Mouse (Mus musculus) embryonic facial prominence, embryonic 11.5 days (tissue): ENCODE results near the gene Suclg1. TPM values are rescaled to one million over a fixed set of nuclear protein-coding genes. Genes with fewer than 3 reads are reported as not detected.

Experiments
- ATAC-seq: fragments of 200-750 bp; cut with Nextera tagmentation; replicated peaks from 2 replicates; pipeline ENCODE4 v1.8.0; 2017; ENCODE audit warnings: low read depth; ENCODE audit not compliant: insufficient number of reproducible peaks, low FRiP score, low TSS enrichment
- DNase-seq: peaks from one replicate; pipeline ENCODE4 v3.0.0-alpha.2; 2015; ENCODE audit warnings: low spot score
- H3K27ac ChIP-seq: fragments of 300-500 bp; sonication (generic); replicated peaks from 2 replicates; pipeline ENCODE4 v1.5.1; 2014; ENCODE audit warnings: mild to moderate bottlenecking, low read depth, low read length, control low read depth
- H3K27me3 ChIP-seq: fragments of 300-500 bp; sonication (generic); 2 replicates; pipeline ENCODE4 v1.6.1; 2014; ENCODE audit warnings: mild to moderate bottlenecking, low read length, moderate library complexity, mixed read lengths; ENCODE audit not compliant: control insufficient read depth, insufficient read depth
- H3K36me3 ChIP-seq: fragments of 300-500 bp; sonication (generic); replicated peaks from 2 replicates; pipeline ENCODE4 v1.6.1; 2014; ENCODE audit warnings: low read depth, mild to moderate bottlenecking, low read length, moderate library complexity, mixed read lengths; ENCODE audit not compliant: control insufficient read depth, insufficient read depth
- H3K4me1 ChIP-seq: fragments of 300-500 bp; sonication (generic); 2 replicates; pipeline ENCODE4 v1.6.1; 2014; ENCODE audit warnings: low read length, mixed read lengths; ENCODE audit not compliant: control insufficient read depth, insufficient read depth
- H3K4me2 ChIP-seq: fragments of 300-500 bp; sonication (generic); 2 replicates; pipeline ENCODE4 v1.6.1; 2014; ENCODE audit warnings: low read depth, mild to moderate bottlenecking, control low read depth, low read length, moderate library complexity
- H3K4me3 ChIP-seq: fragments of 300-500 bp; sonication (generic); 2 replicates; pipeline ENCODE4 v1.5.1; 2014; ENCODE audit warnings: low read depth, low read length, control low read depth
- H3K9ac ChIP-seq: fragments of 300-500 bp; sonication (generic); replicated peaks from 2 replicates; pipeline ENCODE4 v1.6.1; 2014; ENCODE audit warnings: mild to moderate bottlenecking, control low read depth, low read length
- H3K9me3 ChIP-seq: fragments of 300-500 bp; sonication (generic); replicated peaks from 2 replicates; pipeline ENCODE4 v1.6.1; 2016; ENCODE audit warnings: mild to moderate bottlenecking, low read length, inconsistent platforms, mixed read lengths; ENCODE audit not compliant: control insufficient read depth
- WGBS: fragments of 180-500 bp; shearing (Covaris S2); extraction: QIAGEN DNeasy Blood & Tissue Kit; methylation state at CpG from one replicate; pipeline ENCODE4 v1.1.7; 2014; 5-methylcytosine and 5-hydroxymethylcytosine counted together
- polyA plus RNA-seq: library from polyadenylated mRNA; unstranded; fragments of >200 nt; fragmentation: Nextera tagmentation; extraction: Ambion mirVana; gene quantifications from 2 replicates; pipeline ENCODE4 v1.2.1, GENCODE M21; 2014

Suclg1 gene
- polyA plus RNA-seq, 1 experiment from 2014 or later, result 177 TPM

- H3K4me3 ChIP-seq, result no peak overlapping the region
- ATAC-seq (no peak), DNase-seq (no peak)
- 97% methylated on average over 2 of the region's 2 CpGs for WGBS
- no peaks in the 10 kb centered on the region for H3K27me3 ChIP-seq
- no peaks in the 10 kb centered on the region for H3K9me3 ChIP-seq
- no peak overlapping the region for H3K4me2 ChIP-seq
- H3K36me3 ChIP-seq, result no peaks in the 10 kb centered on the region
- no peaks in the 10 kb centered on the region for H3K4me1 ChIP-seq
- no peak overlapping the region for H3K9ac ChIP-seq
- no peak overlapping the region for H3K27ac ChIP-seq
Measured at GRCm38 (mm10) chr6:73253006-73253405, 4.8 kb downstream of the Suclg1 start.

- no peak for ATAC-seq
- Histone ChIP-seq H3K27ac (no peak overlapping the region), H3K4me3 (no peak overlapping the region), H3K4me2 (no peak overlapping the region), H3K9ac (no peak overlapping the region), H3K4me1 (no peaks in the 10 kb centered on the region), H3K36me3 (no peaks in the 10 kb centered on the region), H3K27me3 (no peaks in the 10 kb centered on the region), H3K9me3 (no peaks in the 10 kb centered on the region)
- WGBS, result 81% methylated on average over 4 of the region's 4 CpGs
- DNase-seq, result no peak
Measured at GRCm38 (mm10) chr6:73253584-73253983, 5.4 kb downstream of the Suclg1 start.

GRCm38 (mm10) chr6:73254307-73255228 is 6.4 kb downstream of the Suclg1 start:
- Histone ChIP-seq H3K36me3 (no peaks in the 10 kb centered on the region), H3K4me1 (no peaks in the 10 kb centered on the region), H3K4me2 (no peak overlapping the region), H3K27me3 (no peaks in the 10 kb centered on the region), H3K9ac (no peak overlapping the region), H3K4me3 (no peak overlapping the region), H3K27ac (no peak overlapping the region), H3K9me3 (no peaks in the 10 kb centered on the region)
- DNase-seq (no peak), ATAC-seq (no peak)
- 89% methylated on average over 9 of the region's 9 CpGs for WGBS

- DNase-seq, result no peak
- Histone ChIP-seq H3K9ac (no peak overlapping the region), H3K4me3 (no peak overlapping the region), H3K27ac (no peak overlapping the region), H3K36me3 (no peaks in the 10 kb centered on the region), H3K4me1 (no peaks in the 10 kb centered on the region), H3K9me3 (no peaks in the 10 kb centered on the region), H3K4me2 (no peak overlapping the region), H3K27me3 (no peaks in the 10 kb centered on the region)
- no peak for ATAC-seq
- WGBS, result 94% methylated on average over 7 of the region's 7 CpGs
Measured at GRCm38 (mm10) chr6:73257068-73257467, 8.9 kb downstream of the Suclg1 start.

GRCm38 (mm10) chr6:73260110-73260509 is 11.9 kb downstream of the Suclg1 start:
- WGBS, result 90% methylated on average over 6 of the region's 6 CpGs
- Histone ChIP-seq H3K4me3 (no peak overlapping the region), H3K9ac (no peak overlapping the region), H3K27me3 (no peaks in the 10 kb centered on the region), H3K36me3 (no peaks in the 10 kb centered on the region; the same call in 1 of the 2 replicates), H3K4me2 (no peak overlapping the region), H3K4me1 (no peaks in the 10 kb centered on the region), H3K27ac (no peak overlapping the region), H3K9me3 (no peaks in the 10 kb centered on the region)
- DNase-seq, result no peak
- ATAC-seq, result no peak

- Histone ChIP-seq H3K4me1 (no peaks in the 10 kb centered on the region), H3K36me3 (no peaks in the 10 kb centered on the region; the same call in 1 of the 2 replicates), H3K4me3 (no peak overlapping the region), H3K9me3 (no peaks in the 10 kb centered on the region), H3K4me2 (no peak overlapping the region), H3K27ac (no peak overlapping the region), H3K9ac (no peak overlapping the region), H3K27me3 (no peaks in the 10 kb centered on the region)
- DNase-seq (no peak), ATAC-seq (no peak)
- WGBS, result 38% methylated on average over 2 of the region's 2 CpGs
Measured at GRCm38 (mm10) chr6:73264801-73265200, 16.6 kb downstream of the Suclg1 start.

- H3K9ac ChIP-seq, result no peak overlapping the region
- no peak overlapping the region for H3K27ac ChIP-seq
- peaks cover 3% of the 10 kb centered on the region for H3K36me3 ChIP-seq
- WGBS, result 93% methylated on average over 8 of the region's 8 CpGs
- H3K27me3 ChIP-seq, result no peaks in the 10 kb centered on the region
- H3K4me3 ChIP-seq, result no peak overlapping the region
- H3K9me3 ChIP-seq, result no peaks in the 10 kb centered on the region
- no peak for ATAC-seq
- no peaks in the 10 kb centered on the region for H3K4me1 ChIP-seq
- DNase-seq, result no peak
- no peak overlapping the region for H3K4me2 ChIP-seq
Measured at GRCm38 (mm10) chr6:73267738-73268311, 19.6 kb downstream of the Suclg1 start.

- no peak overlapping the region for H3K4me3 ChIP-seq
- no peak overlapping the region for H3K9ac ChIP-seq
- H3K4me2 ChIP-seq, result no peak overlapping the region
- no peaks in the 10 kb centered on the region for H3K4me1 ChIP-seq
- no peaks in the 10 kb centered on the region for H3K27me3 ChIP-seq
- H3K27ac ChIP-seq, result no peak overlapping the region
- DNase-seq (no peak), ATAC-seq (no peak)
- WGBS, result 95% methylated on average over 3 of the region's 3 CpGs
- no peaks in the 10 kb centered on the region for H3K9me3 ChIP-seq
- H3K36me3 ChIP-seq, result peaks cover 6% of the 10 kb centered on the region
Measured at GRCm38 (mm10) chr6:73269374-73269773, 21.2 kb downstream of the Suclg1 start.
